Mouse (Mus musculus): ENCODE data around the gene Actg2. TPM values are rescaled to one million over a fixed set of nuclear protein-coding genes. Genes with fewer than 3 reads are reported as not detected.
A peak's percentile ranks its signal among the peaks of the same experiment; 100 is the strongest.

The Actg2 gene
- total and polyA plus RNA-seq, 3 experiments = 1.1 to 5.6 (median 1.6) TPM

DNA sequence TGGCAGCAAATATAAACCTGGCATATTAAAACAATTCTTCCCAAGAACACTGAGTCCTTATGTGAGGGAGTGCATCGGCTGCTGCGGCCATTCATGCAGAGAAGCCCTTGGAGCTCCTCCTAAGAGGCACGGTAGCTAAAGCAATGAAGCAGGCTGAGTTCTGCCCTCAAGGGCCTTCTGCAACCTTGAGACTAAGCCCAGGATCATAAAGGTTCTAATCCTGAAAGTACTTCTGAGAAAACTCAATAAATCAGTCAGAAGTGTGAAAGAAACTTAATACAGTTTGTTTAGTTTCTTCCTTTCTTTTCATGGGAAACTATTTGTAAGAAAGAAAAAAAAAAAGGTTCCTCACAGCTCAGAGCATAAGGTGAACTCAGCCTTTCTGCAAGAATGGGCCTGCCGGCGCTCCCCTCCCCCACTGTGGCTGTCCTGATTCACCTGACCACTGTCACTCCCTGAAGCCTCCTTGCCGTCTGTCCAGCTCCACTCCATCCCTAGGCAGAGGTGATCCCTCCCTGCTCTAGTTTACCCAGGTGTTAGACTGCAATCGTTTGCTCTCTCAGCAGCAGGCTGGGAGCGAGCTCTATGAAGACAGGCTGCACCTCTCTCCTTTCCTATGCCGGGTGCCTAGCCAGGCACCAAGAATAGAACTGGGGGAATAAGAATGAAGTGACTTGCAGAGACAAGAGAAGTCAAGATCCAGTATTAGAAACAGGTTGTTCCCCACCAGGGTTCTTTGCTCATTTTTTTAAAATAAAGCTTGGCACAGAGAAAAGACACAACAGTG, 34.3 kb downstream of the Actg2 start:
- H3K9me3 ChIP-seq (replicated peaks; ENCODE audit: low read length) = peaks cover 2% of the 10 kb centered on the region
- in situ Hi-C loops (cut with MboI; ENCODE audit: low pct_ligation_motif_present, low pct_unique_long_range_greater_than_20kb, low sequenced_read_pairs) = no loop called here
- H3K27me3 ChIP-seq (replicated peaks) = no peaks in the 10 kb centered on the region

DNA sequence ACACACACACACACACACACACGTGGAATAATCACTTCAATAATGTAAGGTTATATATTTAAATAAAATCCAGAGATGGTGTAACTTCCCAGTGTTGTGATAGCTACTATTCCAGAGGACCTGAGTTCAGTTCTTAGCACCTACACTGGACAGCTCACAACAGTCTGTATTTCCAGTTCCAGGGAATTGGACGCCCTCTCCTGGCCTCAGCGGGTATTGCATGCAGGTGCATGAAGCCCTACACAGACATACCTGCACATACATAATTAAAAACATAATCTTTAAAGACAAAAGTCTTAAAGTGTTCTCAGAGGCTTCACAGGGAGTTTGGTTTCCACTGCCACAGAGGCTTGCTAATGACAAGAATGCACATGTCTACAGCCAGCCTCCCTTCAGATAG, 35.6 kb downstream of the Actg2 start:
- H3K36me3 ChIP-seq (replicated peaks in 1 of 2; ENCODE audit: control insufficient read depth in 1 of 2, insufficient read depth in 1 of 2, low read length in 1 of 2) = peaks cover 0 to 59% of the 10 kb centered on the region in 2 experiments

More for the DNA sequence above, 34.3 kb downstream of the Actg2 start:
- Histone ChIP-seq H3K79me2 (replicated peaks; ENCODE audit: control insufficient read depth, extremely low read depth, insufficient read depth, poor library complexity, severe bottlenecking) (no peaks in the 10 kb centered on the region; the same call in 1 of the 2 replicates), H3K4me1 (ENCODE audit: control insufficient read depth in 1 of 2, insufficient read depth in 2 of 2) (peaks cover 11 to 38% of the 10 kb centered on the region in 2 experiments), H3K4me3 (replicated peaks in 1 of 3; ENCODE audit: low read depth in 2 of 3, low read length in 2 of 3, poor library complexity in 1 of 3) (no peak overlapping the region), H3K27ac (ENCODE audit: insufficient read depth, low read depth) (no peak overlapping the region), H3K36me3 (replicated peaks in 1 of 2; ENCODE audit: control insufficient read depth in 1 of 2, insufficient read depth in 1 of 2, low read length in 1 of 2) (peaks cover 0 to 48% of the 10 kb centered on the region in 2 experiments), H3K4me2 (ENCODE audit: insufficient read depth, low read depth, poor library complexity, severe bottlenecking) (no peak overlapping the region), H3K9ac (ENCODE audit: insufficient read depth, low read depth) (no peak overlapping the region)
- no peak for DNase-seq (ENCODE audit: extremely low read depth)
- TF ChIP-seq BHLHE40 (IDR thresholded peaks at IDR 0.05; ENCODE audit: low read depth, low read length) = no peak
- TF ChIP-seq KAT2A (IDR thresholded peaks at IDR 0.05; ENCODE audit: insufficient replicate concordance, low read length) = no peak
- TF ChIP-seq MAX (IDR thresholded peaks at IDR 0.05; ENCODE audit: low read length) = no peak
- no peak for TF ChIP-seq ZKSCAN1 (IDR thresholded peaks at IDR 0.05; ENCODE audit: borderline replicate concordance, low read depth, low read length)
- no peak for TF ChIP-seq TBP (conservative IDR thresholded peaks at IDR 0.05; ENCODE audit: low read depth, low read length)
- TF ChIP-seq RCOR1 (conservative IDR thresholded peaks at IDR 0.05; ENCODE audit: low read depth, low read length) = no peak
- no peak for TF ChIP-seq ZNF384 (IDR thresholded peaks at IDR 0.05; ENCODE audit: low read depth, low read length)
- no peak for TF ChIP-seq CHD2 (IDR thresholded peaks at IDR 0.05; ENCODE audit: low read length)
- no peak for TF ChIP-seq UBTF (IDR thresholded peaks at IDR 0.05; ENCODE audit: low read depth, low read length)
- dilution Hi-C loops (cut with MboI; ENCODE audit: extremely low pct_ligation_motif_present, extremely low pct_unique_long_range_greater_than_20kb, low sequenced_read_pairs) = no loop called here

More for the DNA sequence above, 35.6 kb downstream of the Actg2 start:
- H3K4me2 ChIP-seq (ENCODE audit: insufficient read depth, low read depth, poor library complexity, severe bottlenecking) = no peak overlapping the region
- no peak for DNase-seq (ENCODE audit: extremely low read depth)
- TF ChIP-seq EP300 (IDR thresholded peaks at IDR 0.05; ENCODE audit: low read length) (no peak), SMC3 (IDR thresholded peaks at IDR 0.05; ENCODE audit: low read depth, low read length) (peak; percentile 33; the same call in 1 of the 2 replicates), RAD21 (IDR thresholded peaks at IDR 0.05; ENCODE audit: low read depth, low read length) (peak; percentile 16), MAZ (IDR thresholded peaks at IDR 0.05; ENCODE audit: low read depth, low read length) (no peak), MAX (IDR thresholded peaks at IDR 0.05; ENCODE audit: low read length) (no peak), CTCF (conservative IDR thresholded peaks at IDR 0.05 in 1 of 2, IDR thresholded peaks at IDR 0.05 in 1 of 2; ENCODE audit: low read depth in 2 of 2, low read length in 2 of 2) (peak; percentile 27 to 31; a peak in 3 of 4 replicates), GABPA (IDR thresholded peaks at IDR 0.05; ENCODE audit: insufficient replicate concordance, low read depth, low read length) (no peak), ZC3H11A (IDR thresholded peaks at IDR 0.05; ENCODE audit: low read depth, low read length) (no peak), ELF1 (IDR thresholded peaks at IDR 0.05; ENCODE audit: low read depth, low read length) (no peak), KAT2A (IDR thresholded peaks at IDR 0.05; ENCODE audit: insufficient replicate concordance, low read length) (no peak), BHLHE40 (IDR thresholded peaks at IDR 0.05; ENCODE audit: low read depth, low read length) (no peak), ZKSCAN1 (IDR thresholded peaks at IDR 0.05; ENCODE audit: borderline replicate concordance, low read depth, low read length) (no peak), USF1 (IDR thresholded peaks at IDR 0.05; ENCODE audit: low read depth, low read length) (no peak), ETS1 (conservative IDR thresholded peaks at IDR 0.05; ENCODE audit: low read depth, low read length) (no peak), TCF12 (IDR thresholded peaks at IDR 0.05; ENCODE audit: low read depth, low read length) (no peak), MAFK (IDR thresholded peaks at IDR 0.05; ENCODE audit: insufficient replicate concordance, low read length) (no peak), RCOR1 (conservative IDR thresholded peaks at IDR 0.05; ENCODE audit: low read depth, low read length) (no peak), NRF1 (IDR thresholded peaks at IDR 0.05; ENCODE audit: low read depth, low read length) (no peak), SIN3A (IDR thresholded peaks at IDR 0.05; ENCODE audit: low read length) (no peak), MXI1 (IDR thresholded peaks at IDR 0.05; ENCODE audit: low read depth, low read length) (no peak), NELFE (IDR thresholded peaks at IDR 0.05; ENCODE audit: low read depth, low read length) (no peak)
- H3K4me3 ChIP-seq (replicated peaks in 1 of 3; ENCODE audit: low read depth in 2 of 3, low read length in 2 of 3, poor library complexity in 1 of 3) = no peak overlapping the region
- no peak overlapping the region for H3K9ac ChIP-seq (ENCODE audit: insufficient read depth, low read depth)
- H3K27ac ChIP-seq (ENCODE audit: insufficient read depth, low read depth) = no peak overlapping the region
- dilution Hi-C loops (cut with MboI; ENCODE audit: extremely low pct_ligation_motif_present, extremely low pct_unique_long_range_greater_than_20kb, low sequenced_read_pairs) (no loop called here), in situ Hi-C loops (cut with MboI; ENCODE audit: low pct_ligation_motif_present, low pct_unique_long_range_greater_than_20kb, low sequenced_read_pairs) (no loop called here)
- peaks cover 2% of the 10 kb centered on the region for H3K9me3 ChIP-seq (replicated peaks; ENCODE audit: low read length)
- H3K27me3 ChIP-seq (replicated peaks) = no peaks in the 10 kb centered on the region
- H3K4me1 ChIP-seq (ENCODE audit: control insufficient read depth in 1 of 2, insufficient read depth in 2 of 2) = peaks cover 11 to 33% of the 10 kb centered on the region in 2 experiments
- H3K79me2 ChIP-seq (replicated peaks; ENCODE audit: control insufficient read depth, extremely low read depth, insufficient read depth, poor library complexity, severe bottlenecking) = no peaks in the 10 kb centered on the region; the same call in 1 of the 2 replicates

All from CH12.LX (cell line).